Mouse (Mus musculus) cerebellum, adult 11-12 months (tissue): Measurements from ENCODE around the gene Cep162.
A peak's percentile ranks its signal among the peaks of the same experiment; 100 is the strongest.

Source experiments
- DNase-seq: peaks from one replicate; pipeline ENCODE4 v3.0.0; 2022

Gene Cep162

DNA sequence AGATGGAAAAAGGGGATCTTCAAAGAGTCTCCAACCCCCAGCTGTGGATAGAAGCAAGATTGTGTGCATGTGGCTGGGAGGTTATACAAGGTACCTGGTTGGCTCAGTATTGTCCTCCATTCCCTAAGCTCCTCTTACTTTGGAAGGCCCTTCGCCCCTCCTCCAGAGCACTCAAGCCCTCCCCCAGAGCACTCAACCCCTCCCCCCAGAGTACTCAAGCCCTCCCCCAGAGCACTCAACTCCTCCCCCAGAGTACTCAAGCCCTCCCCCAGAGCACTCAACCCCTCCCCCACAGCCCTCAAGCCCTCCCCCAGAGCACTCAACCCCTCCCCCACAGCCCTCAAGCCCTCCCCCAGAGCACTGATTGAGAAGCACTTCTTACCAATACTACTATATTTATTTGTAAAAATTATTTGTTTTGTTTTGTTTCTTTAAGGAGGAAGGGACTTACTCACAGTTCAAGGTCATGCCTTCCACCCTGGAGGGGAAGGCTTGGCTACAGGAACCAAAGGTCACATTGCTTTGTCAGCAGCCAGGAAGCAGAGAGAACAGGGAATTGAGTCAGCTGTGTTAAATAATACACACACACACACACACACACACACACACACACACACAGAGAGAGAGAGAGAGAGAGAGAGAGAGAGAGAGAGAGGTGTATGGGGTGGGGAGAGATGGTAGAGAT lies 102.6 kb downstream of the Cep162 start:
- DNase-seq = no peak

DNA sequence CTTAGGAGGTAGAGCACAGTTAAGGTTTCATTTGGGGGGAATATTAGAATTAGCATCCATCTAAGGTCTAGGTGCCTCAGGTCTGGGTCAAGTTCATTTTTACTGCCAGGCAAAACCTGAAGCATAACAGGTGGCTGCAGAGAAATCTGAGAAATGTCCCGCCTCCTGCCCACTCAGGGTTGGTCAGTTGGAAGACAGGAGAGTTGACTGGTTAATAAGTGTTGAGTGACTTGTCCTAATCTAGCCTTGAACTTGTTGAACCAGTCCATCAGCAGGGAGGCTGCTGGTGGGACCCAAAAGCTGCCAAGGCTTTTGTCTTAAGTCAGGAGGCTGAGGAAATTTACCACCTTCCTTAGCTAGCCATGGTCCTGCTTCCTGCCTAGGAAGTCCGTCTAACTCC lies 107.4 kb downstream of the Cep162 start:
- DNase-seq = no peak

DNA sequence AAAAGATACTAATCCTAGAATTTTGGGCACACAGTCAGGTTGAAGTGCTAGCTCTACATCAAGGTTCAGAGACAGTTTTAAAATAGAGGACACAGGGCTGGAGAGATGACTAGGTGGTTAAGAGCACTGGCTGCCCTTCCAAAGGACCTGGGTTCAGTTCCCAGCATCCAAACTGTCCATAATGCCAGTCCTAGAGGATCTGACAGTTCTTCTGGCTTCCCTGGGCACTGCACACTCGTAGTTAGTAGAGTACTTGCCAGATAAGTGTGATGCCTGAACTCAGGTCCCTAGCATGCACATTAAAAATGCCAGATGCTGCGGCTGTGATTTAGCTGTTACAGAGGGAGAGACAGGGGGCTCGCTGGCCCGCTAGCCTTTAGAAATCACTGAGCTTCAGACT lies 108.9 kb downstream of the Cep162 start:
- DNase-seq = no peak

DNA sequence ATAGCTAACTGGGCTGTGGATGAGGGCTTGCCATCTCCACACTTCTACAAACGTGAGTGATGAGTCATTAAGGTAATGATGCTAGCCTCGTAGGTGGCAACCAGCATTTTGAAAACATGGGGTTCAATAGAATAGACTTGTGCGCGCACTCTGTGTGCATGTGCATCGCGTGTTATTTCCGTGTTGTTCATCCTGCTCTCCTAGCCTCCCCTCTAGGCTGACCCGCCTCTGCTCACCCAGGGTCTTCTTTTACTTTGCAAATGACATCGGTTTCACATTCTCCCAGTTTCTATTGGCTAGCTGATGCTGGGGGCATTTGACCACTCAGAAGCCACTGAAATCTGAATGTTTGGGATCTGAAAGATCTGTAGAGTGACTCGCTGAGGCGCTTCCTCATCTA lies 109.7 kb downstream of the Cep162 start:
- DNase-seq = no peak

DNA sequence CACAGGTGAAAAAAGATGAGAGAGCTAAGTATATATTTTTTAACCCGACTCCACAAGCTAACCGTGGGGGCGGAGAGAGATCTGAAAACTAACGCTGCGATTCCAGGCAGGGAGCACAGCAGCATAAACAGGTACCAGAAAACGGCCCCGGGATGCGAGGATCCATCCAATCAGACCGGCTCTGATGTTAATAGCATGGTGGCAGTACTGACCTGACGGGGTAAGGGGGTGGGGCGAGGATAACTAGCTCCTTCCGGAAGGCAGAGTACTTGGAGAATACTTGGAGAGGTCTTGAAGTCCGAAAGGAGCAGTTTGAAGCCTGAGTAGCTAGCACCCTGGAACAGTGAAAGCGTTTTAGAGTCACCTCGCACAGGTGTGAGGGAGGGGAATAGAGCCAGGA lies 110.2 kb downstream of the Cep162 start:
- DNase-seq = no peak

DNA sequence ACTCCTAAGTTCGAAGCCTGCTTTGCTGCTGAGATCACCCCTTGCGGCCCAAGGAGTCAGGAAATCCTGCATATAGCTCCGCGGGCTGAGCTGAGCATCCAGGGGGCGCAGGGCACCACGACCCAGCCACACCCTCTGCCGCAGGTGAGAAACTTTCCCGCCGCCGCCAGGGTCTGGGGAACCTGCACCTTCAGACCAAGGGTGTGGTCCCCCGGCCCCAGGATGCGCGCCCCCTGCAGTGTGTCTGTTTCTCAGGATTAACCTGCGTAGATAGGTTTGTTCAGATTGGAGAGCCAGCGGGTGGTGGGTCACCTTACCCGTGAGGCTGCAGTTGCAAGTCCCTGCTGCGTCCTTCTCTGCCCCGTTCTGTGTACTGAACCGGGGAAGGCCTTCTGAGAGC lies 110.8 kb downstream of the Cep162 start:
- DNase-seq = peak; percentile 18

DNA sequence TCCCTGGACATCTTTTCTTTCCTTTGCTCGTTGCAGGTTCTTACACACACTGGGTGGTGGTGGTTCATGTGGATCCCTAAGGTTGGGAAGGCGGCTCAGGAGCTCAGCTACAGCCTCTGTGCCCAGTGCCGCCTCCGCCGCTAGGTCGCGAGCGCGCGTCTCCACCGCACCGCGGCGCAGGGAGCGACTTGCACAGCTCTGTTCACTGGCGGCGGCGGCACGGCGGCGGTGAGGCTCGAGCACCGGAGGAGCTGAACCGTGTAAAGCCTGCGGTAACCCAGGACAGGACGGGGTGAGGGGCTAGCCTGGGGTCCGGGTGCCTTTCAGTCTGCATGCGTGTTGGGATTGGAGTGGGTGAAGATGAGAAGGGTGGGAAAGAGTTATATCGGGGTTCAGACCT lies 111.2 kb downstream of the Cep162 start, which contains the start of gene Mrap2:
TSS of gene Mrap2 (plus strand) at position 201 of the 400 bp plus-strand sequence.
- DNase-seq = peak; percentile 58

DNA sequence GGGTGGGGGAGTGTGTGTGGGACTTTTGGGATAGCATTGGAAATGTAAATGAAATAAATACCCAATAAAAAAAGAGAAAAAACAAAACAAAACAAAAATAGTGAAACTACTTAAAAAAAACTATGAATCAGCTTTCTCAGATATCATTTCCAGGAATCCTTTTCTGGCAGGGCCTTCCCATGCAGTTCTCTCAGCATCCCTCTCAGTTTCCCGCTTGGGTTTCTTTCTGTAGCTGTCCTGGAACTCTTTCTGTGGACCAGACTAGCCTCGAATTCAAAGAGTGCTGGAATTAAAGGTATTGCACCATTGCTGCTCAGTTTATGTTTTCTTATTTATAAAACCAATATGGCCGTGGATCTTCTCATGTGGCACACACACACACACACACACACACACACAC lies 112.3 kb downstream of the Cep162 start:
- no peak for DNase-seq
